Mouse (Mus musculus): ENCODE measurements at regions not wholly inside any gene's neighbourhood (a gene's known extent, or its start where the extent isn't known, plus 50 kb on each side); places are given as distances from the start of the nearest gene placed in this dataset.

DNA sequence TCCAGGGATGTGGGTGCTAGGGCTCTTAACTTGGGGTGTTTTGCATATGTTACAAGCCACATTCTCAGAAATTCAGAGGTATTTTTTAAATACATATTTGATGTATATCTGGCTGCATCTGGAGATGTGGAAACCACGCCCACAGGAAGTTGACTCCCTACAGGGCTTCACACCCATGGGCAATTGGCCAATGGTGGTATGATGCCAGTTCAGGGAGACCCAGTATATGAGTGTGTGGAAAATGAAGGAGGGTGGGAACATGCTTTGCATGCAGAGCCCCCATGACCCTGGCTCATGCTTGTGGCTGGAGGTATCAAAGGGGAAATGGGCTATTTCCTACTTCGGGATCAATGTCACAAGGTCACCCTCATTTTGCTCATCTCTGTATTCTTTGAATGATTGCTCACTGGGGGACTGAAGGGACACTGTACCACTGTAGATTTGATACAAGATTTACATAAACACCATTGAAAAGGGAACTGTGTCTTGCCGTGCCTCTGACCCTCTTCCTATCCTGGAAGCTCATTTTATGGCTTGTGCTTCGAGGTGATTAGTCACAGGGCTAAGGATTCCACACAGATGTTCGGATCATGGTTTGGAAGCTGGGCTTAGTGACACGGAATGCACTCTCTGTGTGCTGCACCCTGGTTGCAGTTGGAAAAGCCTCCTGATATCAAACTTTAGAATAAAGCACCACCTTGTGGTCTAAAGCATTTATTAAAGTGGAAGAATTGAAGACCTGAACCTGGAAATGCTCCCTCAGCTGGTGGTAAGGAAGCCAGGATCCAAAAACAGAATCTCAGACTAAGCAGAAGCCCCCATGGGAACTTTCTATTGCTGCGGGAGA, 56.8 kb upstream of the Edn1 start:
- DNase-seq (ENCODE audit: low read depth, low spot score): peak; percentile 44

DNA sequence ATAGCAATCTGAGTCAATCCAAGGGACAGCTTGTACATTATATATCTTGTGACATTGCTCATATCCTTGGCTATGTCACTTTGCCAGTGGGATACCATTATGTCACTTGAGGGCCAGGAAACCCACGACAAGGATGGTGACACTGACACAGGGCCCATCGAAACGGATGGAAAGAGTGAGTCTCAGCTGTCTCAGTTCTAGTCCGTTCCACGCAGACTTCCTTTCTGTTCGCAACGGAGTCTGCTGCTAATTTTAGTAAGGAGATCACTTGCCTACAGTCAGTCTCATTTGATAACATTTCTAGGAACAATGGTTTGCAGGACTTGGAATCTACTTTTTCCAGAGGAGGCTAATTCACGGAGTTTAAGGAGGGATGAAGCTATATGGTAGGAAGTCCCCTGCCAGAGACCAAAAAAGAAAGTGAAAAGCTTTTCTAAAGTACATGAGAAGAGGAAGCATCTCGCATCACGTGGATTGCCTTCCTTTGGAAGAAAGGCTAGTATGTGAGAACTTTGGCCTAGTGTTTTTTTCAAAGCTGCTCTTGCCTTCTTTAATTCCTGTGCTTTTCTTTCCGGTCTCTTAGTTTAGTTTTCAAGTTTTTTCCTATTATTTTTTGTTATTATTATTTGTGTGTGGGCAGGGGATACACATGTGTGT, 55.4 kb upstream of the Edn1 start:
- no peak for DNase-seq (ENCODE audit: low read depth, low spot score)

Data from skeletal muscle tissue, adult 2 months (tissue).